Mouse (Mus musculus): Measurements from ENCODE around the gene C130074G19Rik. TPM values are rescaled to one million over a fixed set of nuclear protein-coding genes. Genes with fewer than 3 reads are reported as not detected.

The C130074G19Rik gene
- 1.1 and 1.3 TPM in 2 replicates for polyA plus RNA-seq (2015; fragmentation: Nextera tagmentation; extraction: Ambion mirVana)

GRCm38 (mm10) chr1:184882281-184883268 is at the start of gene C130074G19Rik:
TSS of gene C130074G19Rik (minus strand) at chr1:184883218.

GRCm38 (mm10) chr1:184846092-184846750 is 36.8 kb downstream of the C130074G19Rik start, which contains the start of gene Marc2:
TSS of gene Marc2 (minus strand) at chr1:184846451.

MicroRNA genes within 50 kb of the gene (microRNA counts, 519-probe panel; counts per million panel counts)
- 3,929 counts per million, percentile 71 among the panel's probes with 10 or more counts for microRNA mmu-miR-1981

Small RNA genes lying within 50 kb of the gene (microRNA-seq; reads per million reads assigned to microRNA genes)
- 54.7 reads per million, percentile 41 among the genes with 10 or more reads in this experiment for gene Mir1981

Other genes starting within 250 kb of the C130074G19Rik start
- 7.7 and 8.0 TPM in 2 replicates for gene Hlx, start 150.6 kb downstream of the C130074G19Rik start, polyA plus RNA-seq (2015; fragmentation: Nextera tagmentation; extraction: Ambion mirVana)
- 0.21 and 0.24 TPM in 2 replicates for gene Marc1, start 71.9 kb downstream of the C130074G19Rik start, polyA plus RNA-seq (2015; fragmentation: Nextera tagmentation; extraction: Ambion mirVana)
- 124 and 125 TPM in 2 replicates for gene Marc2, start 36.8 kb downstream of the C130074G19Rik start, polyA plus RNA-seq (2015; fragmentation: Nextera tagmentation; extraction: Ambion mirVana)
- gene Mark1, start 116.4 kb upstream of the C130074G19Rik start, polyA plus RNA-seq (2015; fragmentation: Nextera tagmentation; extraction: Ambion mirVana) = 1.2 TPM in 2 replicates

Data from urinary bladder, postnatal 0 days (tissue).